Mouse (Mus musculus) spleen, adult 2 months (tissue): ENCODE data around the gene Ddx19b. TPM values are rescaled to one million over a fixed set of nuclear protein-coding genes. Genes with fewer than 3 reads are reported as not detected.
"Not testable (repeated sequence)": the region's sequence is repeated elsewhere in the genome, so short reads cannot be mapped to it uniquely, and the experiment has no call there.

Source experiments
- DNase-seq, 2 experiments: peaks; one replicate each; pipeline versions ENCODE4 v3.0.0 to v3.0.0-alpha.2; 2012 to 2021; ENCODE audit warnings: low spot score in 2 of 2, low read depth in 1 of 2
- H3K27ac ChIP-seq: fragments of 200-500 bp; 2 replicates; pipeline ENCODE4 v1.5.1; 2012; ENCODE audit warnings: low read length, inconsistent platforms; ENCODE audit not compliant: insufficient read depth
- H3K27me3 ChIP-seq: fragments of 200-500 bp; 2 replicates; pipeline ENCODE4 v1.6.1; 2012; ENCODE audit warnings: mild to moderate bottlenecking, moderate library complexity, low read length, inconsistent platforms; ENCODE audit not compliant: control insufficient read depth, insufficient read depth
- H3K36me3 ChIP-seq: fragments of 200-500 bp; 2 replicates; pipeline ENCODE4 v1.6.1; 2012; ENCODE audit warnings: mild to moderate bottlenecking, low read length, inconsistent platforms; ENCODE audit not compliant: control insufficient read depth, insufficient read depth
- H3K4me1 ChIP-seq: fragments of 200-500 bp; 2 replicates; pipeline ENCODE4 v1.6.1; 2011; ENCODE audit warnings: inconsistent platforms; ENCODE audit not compliant: control insufficient read depth, insufficient read depth, insufficient read length
- H3K4me3 ChIP-seq: fragments of 200-500 bp; 2 replicates; pipeline ENCODE4 v1.5.1; 2011; ENCODE audit warnings: mild to moderate bottlenecking, inconsistent platforms; ENCODE audit not compliant: insufficient read depth, insufficient read length; ENCODE audit errors: extremely low read depth
- CTCF ChIP-seq: fragments of 200-500 bp; IDR thresholded peaks from 2 replicates; pipeline ENCODE4 v1.5.1; 2011; ENCODE audit warnings: mild to moderate bottlenecking, inconsistent platforms; ENCODE audit not compliant: insufficient read depth, insufficient read length, insufficient replicate concordance; ENCODE audit errors: extremely low read depth
- POLR2A ChIP-seq: fragments of 200-500 bp; IDR thresholded peaks from 2 replicates; pipeline ENCODE4 v1.6.1; 2011; ENCODE audit warnings: low read depth, low read length, inconsistent platforms
- WGBS: fragments of 180-500 bp; shearing (Covaris S2); methylation state at CpG from one replicate; pipeline ENCODE4 v1.1.7; 2018; 5-methylcytosine and 5-hydroxymethylcytosine counted together
- polyA plus RNA-seq: library from polyadenylated mRNA; depleted of rRNA; stranded (reverse); fragments of >200 nt; gene quantifications from 2 replicates; pipeline ENCODE4 v1.2.3, GENCODE M21; 2012; rRNA removed

Gene Ddx19b
- polyA plus RNA-seq, result 2.4 and 3.0 TPM in 2 replicates

DNA sequence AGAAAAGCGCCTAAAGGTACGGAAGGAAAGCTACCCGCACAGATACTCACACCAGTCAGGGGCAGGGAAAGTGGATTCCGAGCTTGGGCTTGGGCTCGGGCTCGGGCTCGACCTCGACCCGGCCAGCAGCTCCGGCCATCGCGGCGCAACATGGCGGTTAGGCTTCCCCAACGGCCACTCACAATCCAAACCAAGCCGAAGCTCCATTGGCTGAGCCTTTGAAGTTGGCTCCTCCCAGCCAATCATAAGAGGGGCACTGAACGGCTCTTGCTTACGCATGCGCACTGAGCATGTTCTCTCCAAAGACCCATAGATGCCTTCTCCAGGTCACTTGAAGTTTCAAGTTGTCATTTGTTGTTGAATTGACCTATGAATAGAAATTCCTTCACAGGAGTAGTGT is at the start of gene Ddx19b:
TSS of gene Ddx19b (minus strand) at position 180 of the 400 bp plus-strand sequence.
- no peak within 1 kb of the TSS for H3K27ac ChIP-seq
- H3K4me3 ChIP-seq, result no peak within 1 kb of the TSS
- WGBS, result 97% methylated on average over 19 of the region's 19 CpGs
- TF ChIP-seq POLR2A, result no peak
- no peak for TF ChIP-seq CTCF
- no peaks in the 10 kb centered on the region for H3K36me3 ChIP-seq
- peaks cover 4% of the 10 kb centered on the region for H3K4me1 ChIP-seq
- DNase-seq, result no peak
- no peaks in the 10 kb centered on the region for H3K27me3 ChIP-seq

DNA sequence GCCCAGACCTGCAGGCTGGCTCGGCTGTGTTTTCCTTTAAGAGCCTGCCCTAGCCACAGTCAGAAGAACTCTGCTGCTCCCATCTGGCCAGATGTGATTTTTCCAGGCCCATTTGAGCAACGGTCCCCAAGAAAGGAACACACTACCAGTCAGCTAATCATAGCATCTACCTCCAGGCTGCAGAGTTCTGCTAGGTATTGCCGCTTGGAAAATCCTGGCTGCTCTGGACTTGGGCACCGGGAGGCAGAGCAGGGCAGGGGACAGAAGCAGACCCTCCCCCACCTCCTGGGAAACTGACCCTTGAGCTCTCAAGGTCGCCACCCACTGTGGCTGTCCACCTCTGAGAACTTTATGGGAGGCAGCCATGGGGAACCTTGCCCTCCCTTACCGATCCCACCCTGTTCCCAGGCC is 48.3 kb upstream of the Ddx19b start:
- Histone ChIP-seq H3K4me1 (no peaks in the 10 kb centered on the region), H3K27me3 (no peaks in the 10 kb centered on the region), H3K4me3 (no peak overlapping the region), H3K36me3 (no peaks in the 10 kb centered on the region), H3K27ac (no peak overlapping the region)
- no peak for TF ChIP-seq POLR2A
- no peak for DNase-seq
- 55% methylated on average over 6 of the region's 6 CpGs for WGBS

GRCm38 (mm10) chr8:111079461-111079860 is 47.9 kb upstream of the Ddx19b start:
- H3K4me1 ChIP-seq, result no peaks in the 10 kb centered on the region
- H3K4me3 ChIP-seq, result no peak overlapping the region
- DNase-seq, result no peak
- no peaks in the 10 kb centered on the region for H3K27me3 ChIP-seq
- H3K27ac ChIP-seq, result no peak overlapping the region
- H3K36me3 ChIP-seq, result no peaks in the 10 kb centered on the region
- TF ChIP-seq CTCF (no peak), POLR2A (no peak)
- 71% methylated on average over 5 of the region's 5 CpGs for WGBS

- Histone ChIP-seq H3K4me1 (no peaks in the 10 kb centered on the region), H3K4me3 (no peak overlapping the region), H3K27ac (no peak overlapping the region), H3K36me3 (no peaks in the 10 kb centered on the region), H3K27me3 (no peaks in the 10 kb centered on the region)
- no peak for DNase-seq
- WGBS, result 83% methylated on average over 3 of the region's 3 CpGs
- TF ChIP-seq POLR2A, result no peak
- TF ChIP-seq CTCF, result no peak
These were observed 44.4 kb upstream of the Ddx19b start for GRCm38 (mm10) chr8:111075926-111076325.

DNA sequence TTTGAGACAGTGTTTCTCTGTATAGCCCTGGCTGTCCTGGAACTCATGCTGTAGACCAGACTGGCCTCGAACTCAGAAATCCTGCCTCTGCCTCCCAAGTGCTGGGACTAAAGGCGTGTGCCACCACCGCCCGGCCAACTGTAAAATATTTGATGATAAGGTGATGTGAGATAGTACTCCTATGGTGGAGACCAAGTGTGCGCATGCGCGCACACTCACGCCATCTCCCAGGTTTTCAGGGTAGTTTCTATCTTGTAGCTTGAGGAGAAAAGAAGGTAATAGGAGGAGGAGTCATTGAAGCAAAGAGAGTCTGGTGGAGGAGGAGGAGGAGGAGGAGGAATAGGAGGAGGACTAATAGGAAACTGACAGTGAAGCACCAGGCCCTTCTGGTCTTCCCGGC is 37.1 kb upstream of the Ddx19b start:
- DNase-seq, H3K36me3 ChIP-seq, H3K27ac ChIP-seq, H3K27me3 ChIP-seq, H3K4me3 ChIP-seq, H3K4me1 ChIP-seq: not testable (repeated sequence)
- 88% methylated on average over 9 of the region's 9 CpGs for WGBS

DNA sequence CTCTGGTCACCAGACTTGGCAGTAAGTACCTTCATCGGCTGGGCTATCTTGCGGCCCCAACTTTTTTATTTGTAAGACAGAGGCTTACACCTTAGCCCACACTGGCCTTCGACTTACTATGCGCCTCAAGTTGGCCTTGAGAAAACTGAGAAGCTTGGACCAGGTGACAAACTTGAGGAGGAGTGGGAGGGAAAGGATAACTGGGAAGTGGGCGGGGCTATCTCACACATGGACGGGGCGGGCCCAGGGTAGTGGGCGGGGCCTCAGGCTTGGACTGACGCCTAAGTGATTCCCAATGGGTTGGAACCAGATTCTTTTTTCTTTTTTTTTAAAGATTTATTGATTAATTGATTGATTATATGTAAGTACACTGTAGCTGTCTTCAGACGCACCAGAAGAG is 35.9 kb upstream of the Ddx19b start:
- H3K27ac ChIP-seq, result no peak overlapping the region
- H3K36me3 ChIP-seq, result no peaks in the 10 kb centered on the region
- no peak for TF ChIP-seq POLR2A
- TF ChIP-seq CTCF, result no peak
- no peaks in the 10 kb centered on the region for H3K27me3 ChIP-seq
- no peaks in the 10 kb centered on the region for H3K4me1 ChIP-seq
- H3K4me3 ChIP-seq, result no peak overlapping the region
- 57% methylated on average over 10 of the region's 10 CpGs for WGBS
- no peak for DNase-seq

DNA sequence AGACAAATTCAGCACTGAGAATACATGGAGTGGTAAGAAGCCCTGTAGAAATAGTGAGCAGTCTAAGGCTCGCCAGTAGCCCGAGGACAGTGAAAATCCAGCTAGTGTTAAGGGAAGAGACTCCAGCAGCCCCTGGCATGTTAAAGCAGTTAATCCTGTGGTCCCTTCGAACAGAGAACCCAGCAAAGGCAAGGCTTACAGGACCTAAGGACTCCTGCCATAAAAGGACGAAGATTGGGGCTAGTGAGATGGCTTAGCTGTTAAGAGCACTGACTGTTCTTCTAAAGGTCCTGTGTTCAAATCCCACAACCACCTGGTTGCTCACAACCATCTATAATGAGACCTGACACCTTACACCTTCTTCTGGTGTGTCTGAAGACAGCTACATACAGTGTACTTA is 34.8 kb upstream of the Ddx19b start:
- no peaks in the 10 kb centered on the region for H3K27me3 ChIP-seq
- TF ChIP-seq POLR2A (no peak), CTCF (no peak)
- no peaks in the 10 kb centered on the region for H3K36me3 ChIP-seq
- no peak overlapping the region for H3K4me3 ChIP-seq
- H3K27ac ChIP-seq, result no peak overlapping the region
- 65% methylated on average over 4 of the region's 4 CpGs for WGBS
- no peaks in the 10 kb centered on the region; the same call in 1 of the 2 replicates for H3K4me1 ChIP-seq
- no peak for DNase-seq
